Mouse (Mus musculus) retina, postnatal 1 day (tissue): ENCODE measurements around the gene Slc38a11.

Source experiments
- DNase-seq: peaks from one replicate; pipeline ENCODE4 v3.0.0-alpha.2; 2012

The Slc38a11 gene

GRCm38 (mm10) chr2:65363828-65364497 lies at the start of gene Slc38a11:
TSS of gene Slc38a11 (minus strand) at chr2:65364034.
- peak; percentile 46 for DNase-seq

GRCm38 (mm10) chr2:65407110-65407509 lies 43.3 kb upstream of the Slc38a11 start:
- no peak for DNase-seq

- no peak for DNase-seq
Measured at GRCm38 (mm10) chr2:65405407-65405806, 41.6 kb upstream of the Slc38a11 start.

GRCm38 (mm10) chr2:65402001-65402400 lies 38.2 kb upstream of the Slc38a11 start:
- no peak for DNase-seq

GRCm38 (mm10) chr2:65399938-65400337 lies 36.1 kb upstream of the Slc38a11 start:
- DNase-seq, result no peak

GRCm38 (mm10) chr2:65396128-65396527 lies 32.3 kb upstream of the Slc38a11 start:
- DNase-seq, result peak; percentile 60

GRCm38 (mm10) chr2:65393061-65393460 lies 29.2 kb upstream of the Slc38a11 start:
- DNase-seq, result peak; percentile 12

- no peak for DNase-seq
Measured at GRCm38 (mm10) chr2:65391322-65391721, 27.5 kb upstream of the Slc38a11 start.

GRCm38 (mm10) chr2:65384815-65385214 lies 21.0 kb upstream of the Slc38a11 start:
- no peak for DNase-seq

- DNase-seq, result peak; percentile 19
Measured at GRCm38 (mm10) chr2:65382485-65382884, 18.7 kb upstream of the Slc38a11 start.

- no peak for DNase-seq
Measured at GRCm38 (mm10) chr2:65378425-65378824, 14.6 kb upstream of the Slc38a11 start.

GRCm38 (mm10) chr2:65374410-65374809 lies 10.6 kb upstream of the Slc38a11 start:
- DNase-seq, result no peak

- no peak for DNase-seq
Measured at GRCm38 (mm10) chr2:65373076-65373475, 9.2 kb upstream of the Slc38a11 start.

- peak; percentile 77 for DNase-seq
Measured at GRCm38 (mm10) chr2:65360736-65361475, 2.9 kb downstream of the Slc38a11 start.

- no peak for DNase-seq
Measured at GRCm38 (mm10) chr2:65347367-65347766, 16.5 kb downstream of the Slc38a11 start.

GRCm38 (mm10) chr2:65346915-65347314 lies 16.9 kb downstream of the Slc38a11 start:
- DNase-seq, result no peak

GRCm38 (mm10) chr2:65346037-65346436 lies 17.8 kb downstream of the Slc38a11 start:
- DNase-seq, result no peak

GRCm38 (mm10) chr2:65342057-65342456 lies 21.8 kb downstream of the Slc38a11 start:
- DNase-seq, result peak; percentile 55

GRCm38 (mm10) chr2:65340839-65341238 lies 23.0 kb downstream of the Slc38a11 start:
- DNase-seq, result no peak

GRCm38 (mm10) chr2:65337378-65338140 lies 26.3 kb downstream of the Slc38a11 start:
- DNase-seq, result peak; percentile 70

GRCm38 (mm10) chr2:65336608-65337007 lies 27.2 kb downstream of the Slc38a11 start:
- no peak for DNase-seq

- no peak for DNase-seq
Measured at GRCm38 (mm10) chr2:65334091-65334490, 29.7 kb downstream of the Slc38a11 start.

- DNase-seq, result peak; percentile 60
Measured at GRCm38 (mm10) chr2:65331321-65331720, 32.5 kb downstream of the Slc38a11 start.
